Mouse (Mus musculus) G1E (cell line): Measurements from ENCODE around the gene Pcx. TPM values are rescaled to one million over a fixed set of nuclear protein-coding genes. Genes with fewer than 3 reads are reported as not detected.
A peak's percentile ranks its signal among the peaks of the same experiment; 100 is the strongest.

Source experiments
- ATAC-seq: 2 replicates; pipeline ENCODE4 v1.8.0; 2016; ENCODE audit warnings: mild to moderate bottlenecking; ENCODE audit not compliant: insufficient number of reproducible peaks, poor library complexity, low FRiP score, severe bottlenecking; ENCODE audit errors: extremely low read depth
- DNase-seq: peaks from one replicate; pipeline ENCODE4 v3.0.0; 2012; ENCODE audit warnings: low spot score
- H3K27me3 ChIP-seq: 2 replicates; pipeline ENCODE4 v1.6.1; 2012; ENCODE audit warnings: mild to moderate bottlenecking, low read length, inconsistent platforms; ENCODE audit not compliant: insufficient read depth
- H3K36me3 ChIP-seq: replicated peaks from 2 replicates; pipeline ENCODE3; 2012; ENCODE audit warnings: mild to moderate bottlenecking, inconsistent platforms
- H3K4me1 ChIP-seq: 2 replicates; pipeline ENCODE4 v1.6.1; 2012; ENCODE audit warnings: low read depth, low read length, inconsistent platforms, mixed read lengths; ENCODE audit not compliant: insufficient read depth
- H3K4me3 ChIP-seq: 2 replicates; pipeline ENCODE4 v1.5.1; 2012; ENCODE audit warnings: low read depth, mild to moderate bottlenecking, inconsistent platforms, low read length, moderate library complexity, mixed read lengths
- H3K9me3 ChIP-seq: replicated peaks from 2 replicates; pipeline ENCODE4 v1.6.1; 2012; ENCODE audit warnings: inconsistent platforms
- CTCF ChIP-seq: IDR thresholded peaks from 2 replicates; pipeline ENCODE4 v1.5.1; 2012; ENCODE audit warnings: low read depth, low read length, inconsistent platforms, mixed read lengths
- GATA1 ChIP-seq: IDR thresholded peaks from 2 replicates; pipeline ENCODE4 v1.6.1; 2012; ENCODE audit warnings: borderline replicate concordance, low read length, inconsistent platforms, mixed read lengths
- GATA2 ChIP-seq: IDR thresholded peaks from 2 replicates; pipeline ENCODE4 v1.6.1; 2012; ENCODE audit warnings: low read depth, low read length, inconsistent platforms, borderline replicate concordance
- POLR2AphosphoS5 ChIP-seq: IDR thresholded peaks from 2 replicates; pipeline ENCODE4 v1.6.1; 2012; ENCODE audit warnings: low read depth, low read length, inconsistent platforms; ENCODE audit not compliant: insufficient replicate concordance
- TAL1 ChIP-seq: conservative IDR thresholded peaks from 2 replicates; pipeline ENCODE4 v1.6.1; 2012; ENCODE audit warnings: low read depth, low read length, inconsistent platforms, mixed read lengths
- polyA plus RNA-seq: library from polyadenylated mRNA; stranded (reverse); fragments of >175 nt; gene quantifications from 2 replicates; pipeline ENCODE4 v1.2.3, GENCODE M21; 2012
- total RNA-seq, 2 experiments: library from RNA; stranded (forward) in 1 of 2; stranded (reverse) in 1 of 2; fragments of 200-1000 nt in 1 of 2; fragments of >200 nt in 1 of 2; fragmentation: Nextera tagmentation in 1 of 2; gene quantifications; 2 replicates each; pipeline ENCODE4 v1.2.3; 2014 to 2017

The Pcx gene
- total and polyA plus RNA-seq, 3 experiments: 2.2 to 26.3 (median 12.9) TPM

- Histone ChIP-seq H3K4me3 (peak overlapping the region; percentile 91), H3K9me3 (no peaks in the 10 kb centered on the region), H3K4me1 (peaks cover 41% of the 10 kb centered on the region), H3K27me3 (no peaks in the 10 kb centered on the region), H3K36me3 (peaks cover 46% of the 10 kb centered on the region)
- DNase-seq: no peak
- ATAC-seq: no peak
- no peak for TF ChIP-seq CTCF
- no peak for TF ChIP-seq TAL1
- TF ChIP-seq GATA2: no peak
- no peak for TF ChIP-seq GATA1
- TF ChIP-seq POLR2AphosphoS5: no peak
Observed at GRCm38 (mm10) chr19:4625829-4626535, 115.7 kb downstream of the Pcx start.

- peak; percentile 57 for DNase-seq
- TF ChIP-seq GATA2 (no peak), CTCF (peak; percentile 41; the same call in 1 of the 2 replicates)
- peaks cover 2% of the 10 kb centered on the region for H3K27me3 ChIP-seq
Observed at GRCm38 (mm10) chr19:4628819-4629218, 118.5 kb downstream of the Pcx start.

DNA sequence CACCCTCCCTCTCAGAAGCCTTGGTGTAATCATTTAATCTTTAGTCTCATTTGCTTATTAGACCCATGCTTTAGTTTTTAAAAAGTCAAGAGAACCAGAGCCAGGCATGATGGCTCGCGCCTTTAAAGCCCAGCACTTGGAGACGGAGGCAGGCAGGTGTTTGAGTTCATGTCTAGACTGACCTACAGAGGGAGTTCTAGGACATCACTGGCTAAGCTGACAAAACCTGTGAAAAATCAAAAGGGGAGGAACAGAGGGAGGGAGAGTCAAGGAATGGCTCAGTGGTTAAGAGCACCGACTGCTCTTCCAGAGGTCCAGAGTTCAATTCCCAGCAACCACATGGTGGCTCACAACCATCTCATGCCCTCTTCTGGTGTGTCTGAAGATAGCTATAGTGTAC, 125.7 kb downstream of the Pcx start:
- H3K4me3 ChIP-seq: no peak overlapping the region
- peaks cover 21% of the 10 kb centered on the region for H3K27me3 ChIP-seq
- H3K4me1 ChIP-seq: no peaks in the 10 kb centered on the region
- no peaks in the 10 kb centered on the region for H3K36me3 ChIP-seq
- ATAC-seq (no peak), DNase-seq (no peak)
- no peaks in the 10 kb centered on the region for H3K9me3 ChIP-seq
- TF ChIP-seq POLR2AphosphoS5 (no peak), CTCF (no peak), TAL1 (no peak), GATA2 (no peak), GATA1 (no peak)

More at GRCm38 (mm10) chr19:4628819-4629218, 118.5 kb downstream of the Pcx start:
- no peak for ATAC-seq
- Histone ChIP-seq H3K9me3 (no peaks in the 10 kb centered on the region), H3K4me1 (peaks cover 36% of the 10 kb centered on the region), H3K4me3 (no peak overlapping the region), H3K36me3 (peaks cover 17% of the 10 kb centered on the region)

DNA sequence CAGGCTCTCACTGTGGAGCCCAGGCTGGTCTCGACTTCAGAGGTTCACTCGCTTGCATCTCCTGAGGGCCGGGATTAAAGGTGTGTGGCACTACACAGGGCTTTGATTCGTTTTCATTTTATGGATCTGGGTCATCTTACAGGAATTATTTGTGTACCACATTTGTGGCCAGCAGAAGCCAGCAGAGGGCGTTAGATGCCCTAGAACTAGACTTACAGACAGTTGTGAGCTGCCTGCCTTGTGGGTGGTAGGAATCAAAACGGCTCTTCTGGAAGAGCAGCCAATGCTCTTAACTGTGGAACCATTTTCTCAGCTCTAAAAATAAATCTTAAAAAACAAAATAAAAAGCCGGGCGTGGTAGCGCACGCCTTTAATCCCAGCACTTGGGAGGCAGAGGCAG, 134.0 kb downstream of the Pcx start:
- no peak for DNase-seq
- no peaks in the 10 kb centered on the region for H3K36me3 ChIP-seq
- TF ChIP-seq CTCF: no peak
- no peak for TF ChIP-seq GATA1
- no peak for TF ChIP-seq GATA2
- TF ChIP-seq POLR2AphosphoS5: no peak
- no peak for TF ChIP-seq TAL1
- H3K4me1 ChIP-seq: no peaks in the 10 kb centered on the region
- H3K4me3 ChIP-seq: no peak overlapping the region
- H3K27me3 ChIP-seq: peaks cover 3% of the 10 kb centered on the region; the same call in 1 of the 2 replicates
- no peaks in the 10 kb centered on the region for H3K9me3 ChIP-seq
- no peak for ATAC-seq

DNA sequence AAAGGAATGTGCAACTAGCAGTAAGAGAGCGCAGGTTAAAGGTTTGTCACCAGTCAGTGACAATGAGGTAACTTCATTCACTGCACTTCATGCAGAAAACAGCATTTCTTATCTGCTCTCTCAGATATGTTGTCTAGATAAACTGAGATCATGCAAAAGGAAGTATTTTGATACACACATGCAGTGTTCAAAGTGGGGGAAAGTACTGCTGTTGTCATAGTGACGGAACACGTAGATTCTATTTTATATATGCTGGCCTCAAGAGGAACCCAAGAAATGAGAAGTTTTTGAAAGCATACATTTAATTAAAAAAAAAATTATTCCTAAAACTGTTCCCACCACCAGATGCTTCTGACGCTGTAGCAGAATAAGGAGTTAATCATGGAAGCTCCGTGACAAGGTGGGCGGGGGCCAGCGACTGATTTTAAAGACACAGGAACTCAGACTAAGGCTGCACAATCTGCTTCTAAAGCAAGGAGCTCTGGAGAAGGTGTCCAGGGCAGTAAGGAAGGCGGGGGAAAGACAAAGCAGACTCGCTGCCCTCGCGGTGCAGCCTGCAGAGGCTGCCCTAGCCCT, 136.7 kb downstream of the Pcx start:
- no peaks in the 10 kb centered on the region for H3K36me3 ChIP-seq
- DNase-seq: no peak
- no peaks in the 10 kb centered on the region for H3K9me3 ChIP-seq
- no peaks in the 10 kb centered on the region for H3K4me1 ChIP-seq
- ATAC-seq: no peak
- no peak overlapping the region for H3K4me3 ChIP-seq
- TF ChIP-seq GATA2 (no peak), POLR2AphosphoS5 (no peak), TAL1 (no peak), CTCF (no peak), GATA1 (no peak)
- peaks cover 5% of the 10 kb centered on the region for H3K27me3 ChIP-seq

- no peak for ATAC-seq
- peaks cover 10% of the 10 kb centered on the region for H3K27me3 ChIP-seq
- TF ChIP-seq GATA2 (no peak), TAL1 (no peak), GATA1 (no peak), POLR2AphosphoS5 (no peak), CTCF (no peak)
- H3K4me1 ChIP-seq: no peaks in the 10 kb centered on the region; the same call in 1 of the 2 replicates
- no peaks in the 10 kb centered on the region for H3K36me3 ChIP-seq
- no peak for DNase-seq
- no peaks in the 10 kb centered on the region for H3K9me3 ChIP-seq
- H3K4me3 ChIP-seq: no peak overlapping the region
Observed at GRCm38 (mm10) chr19:4658156-4658555, 147.9 kb downstream of the Pcx start.

- no peak for TF ChIP-seq CTCF
- TF ChIP-seq POLR2AphosphoS5: no peak
- TF ChIP-seq GATA1: no peak
- no peak for TF ChIP-seq TAL1
- no peak for TF ChIP-seq GATA2
- Histone ChIP-seq H3K36me3 (no peaks in the 10 kb centered on the region), H3K27me3 (peaks cover 12% of the 10 kb centered on the region), H3K9me3 (no peaks in the 10 kb centered on the region), H3K4me1 (no peaks in the 10 kb centered on the region), H3K4me3 (no peak overlapping the region)
- DNase-seq (no peak), ATAC-seq (no peak)
Observed at GRCm38 (mm10) chr19:4666815-4667214, 156.5 kb downstream of the Pcx start.
